Mouse (Mus musculus): ENCODE measurements at regions not wholly inside any gene's neighbourhood (a gene's known extent, or its start where the extent isn't known, plus 50 kb on each side); places are given as distances from the start of the nearest gene placed in this dataset.
A peak's percentile ranks its signal among the peaks of the same experiment; 100 is the strongest.

DNA sequence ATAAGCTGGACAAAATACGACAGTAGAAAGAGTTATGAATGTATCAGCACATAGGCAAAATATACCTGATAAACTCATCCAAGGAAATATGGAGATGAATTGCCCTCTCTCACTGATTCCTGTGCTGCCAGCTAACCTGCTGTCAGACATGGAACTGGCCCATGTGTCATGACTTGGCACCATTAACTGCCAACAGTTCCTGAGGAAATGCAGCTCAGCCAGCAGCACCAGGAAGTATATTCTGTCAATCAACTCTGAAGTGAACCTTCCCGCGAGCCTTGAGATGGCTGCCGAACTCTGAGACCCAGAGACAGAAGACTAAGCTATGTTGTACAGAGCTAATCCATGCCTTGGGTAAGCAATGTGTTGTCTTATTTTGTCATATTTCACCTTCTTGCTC, 292.4 kb downstream of the Klf6 start:
- H3K4me2 ChIP-seq = no peak overlapping the region
- H3K27me3 ChIP-seq = no peaks in the 10 kb centered on the region
- no peak overlapping the region for H3K4me3 ChIP-seq (replicated peaks)
- H3K9me3 ChIP-seq (replicated peaks) = no peaks in the 10 kb centered on the region
- no peak overlapping the region for H3K9ac ChIP-seq
- H3K27ac ChIP-seq = no peak overlapping the region
- no peaks in the 10 kb centered on the region for H3K4me1 ChIP-seq
- H3K36me3 ChIP-seq = no peaks in the 10 kb centered on the region
- WGBS = 84% methylated on average over 4 of the region's 4 CpGs
- ATAC-seq (replicated peaks; ENCODE audit: low FRiP score) = no peak

- H3K9ac ChIP-seq = no peak overlapping the region
- WGBS = 73% methylated on average over 4 of the region's 4 CpGs
- no peaks in the 10 kb centered on the region for H3K36me3 ChIP-seq
- no peaks in the 10 kb centered on the region for H3K27me3 ChIP-seq
- ATAC-seq (replicated peaks; ENCODE audit: low FRiP score) = no peak
- no peak overlapping the region for H3K27ac ChIP-seq
- H3K4me1 ChIP-seq = no peaks in the 10 kb centered on the region
- H3K9me3 ChIP-seq (replicated peaks) = no peaks in the 10 kb centered on the region
- H3K4me2 ChIP-seq = no peak overlapping the region
- H3K4me3 ChIP-seq (replicated peaks) = no peak overlapping the region
These were observed 294.9 kb downstream of the Klf6 start for GRCm38 (mm10) chr13:6156191-6156590.

- WGBS = 34% methylated on average over 3 of the region's 3 CpGs
- no peaks in the 10 kb centered on the region for H3K27me3 ChIP-seq
- no peaks in the 10 kb centered on the region for H3K9me3 ChIP-seq (replicated peaks)
- no peaks in the 10 kb centered on the region for H3K36me3 ChIP-seq
- no peak overlapping the region for H3K27ac ChIP-seq
- ATAC-seq (replicated peaks; ENCODE audit: low FRiP score) = no peak
- no peak overlapping the region for H3K4me3 ChIP-seq (replicated peaks)
- no peaks in the 10 kb centered on the region for H3K4me1 ChIP-seq
- H3K9ac ChIP-seq = no peak overlapping the region
- H3K4me2 ChIP-seq = no peak overlapping the region
These were observed 295.7 kb downstream of the Klf6 start for GRCm38 (mm10) chr13:6157029-6157428.

GRCm38 (mm10) chr13:6157946-6158345, 296.7 kb downstream of the Klf6 start:
- no peak for ATAC-seq (replicated peaks; ENCODE audit: low FRiP score)
- WGBS = 68% methylated on average over 4 of the region's 4 CpGs
- H3K4me1 ChIP-seq = no peaks in the 10 kb centered on the region
- H3K27ac ChIP-seq = no peak overlapping the region
- H3K36me3 ChIP-seq = no peaks in the 10 kb centered on the region
- H3K9me3 ChIP-seq (replicated peaks) = no peaks in the 10 kb centered on the region
- no peak overlapping the region for H3K4me2 ChIP-seq
- H3K4me3 ChIP-seq (replicated peaks) = no peak overlapping the region
- no peaks in the 10 kb centered on the region for H3K27me3 ChIP-seq
- no peak overlapping the region for H3K9ac ChIP-seq

- Histone ChIP-seq H3K4me2 (no peak overlapping the region), H3K27ac (no peak overlapping the region), H3K4me3 (replicated peaks) (no peak overlapping the region), H3K4me1 (no peaks in the 10 kb centered on the region), H3K27me3 (no peaks in the 10 kb centered on the region), H3K36me3 (no peaks in the 10 kb centered on the region), H3K9me3 (replicated peaks) (no peaks in the 10 kb centered on the region), H3K9ac (no peak overlapping the region)
- WGBS = 43% methylated on average over 2 of the region's 2 CpGs
- ATAC-seq (replicated peaks; ENCODE audit: low FRiP score) = no peak
These were observed 298.1 kb downstream of the Klf6 start for GRCm38 (mm10) chr13:6159412-6159811.

GRCm38 (mm10) chr13:6165916-6166315, 304.6 kb downstream of the Klf6 start:
- Histone ChIP-seq H3K9me3 (replicated peaks) (no peaks in the 10 kb centered on the region), H3K27me3 (no peaks in the 10 kb centered on the region), H3K4me3 (replicated peaks) (no peak overlapping the region), H3K27ac (no peak overlapping the region), H3K9ac (no peak overlapping the region), H3K4me2 (no peak overlapping the region), H3K36me3 (no peaks in the 10 kb centered on the region), H3K4me1 (no peaks in the 10 kb centered on the region)
- ATAC-seq (replicated peaks; ENCODE audit: low FRiP score) = no peak
- 91% methylated on average over 4 of the region's 4 CpGs for WGBS

DNA sequence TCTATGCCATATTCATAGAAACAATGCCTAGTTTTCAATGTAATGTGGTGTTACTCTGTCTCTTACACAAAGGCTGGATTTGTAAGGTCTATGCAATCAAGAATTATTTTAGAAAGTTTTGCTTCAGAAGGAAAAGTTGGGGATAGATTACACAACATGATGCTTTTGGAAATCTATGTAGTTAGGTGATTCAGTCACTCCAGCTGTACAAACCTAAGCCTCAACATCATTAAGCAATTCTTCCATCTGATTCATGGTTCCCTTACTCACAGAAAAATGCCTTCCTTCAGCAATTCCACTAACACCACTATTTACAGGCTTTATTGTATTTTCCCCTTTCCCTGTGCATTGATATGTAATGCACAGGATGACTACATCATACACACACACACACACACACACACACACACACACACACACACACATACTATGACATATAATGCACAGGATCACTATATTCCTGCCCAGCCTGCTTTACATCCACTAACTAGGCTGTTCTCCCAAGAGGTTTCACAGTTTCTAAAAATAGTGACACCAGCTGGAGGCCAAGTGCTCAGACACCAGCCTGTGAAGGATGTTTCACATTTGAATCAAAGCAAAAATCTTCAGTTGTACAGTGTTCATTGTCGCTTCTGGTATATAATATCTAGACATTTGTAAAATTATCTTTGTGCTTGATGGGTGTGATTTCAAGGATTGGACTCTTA, 305.9 kb downstream of the Klf6 start:
- H3K4me1 ChIP-seq = no peaks in the 10 kb centered on the region
- no peaks in the 10 kb centered on the region for H3K27me3 ChIP-seq
- H3K9me3 ChIP-seq (replicated peaks) = no peaks in the 10 kb centered on the region
- no peaks in the 10 kb centered on the region for H3K36me3 ChIP-seq
- 77% methylated on average over 1 of the region's 1 CpGs for WGBS
- no peak overlapping the region for H3K4me2 ChIP-seq
- no peak overlapping the region for H3K4me3 ChIP-seq (replicated peaks)
- H3K9ac ChIP-seq = no peak overlapping the region
- H3K27ac ChIP-seq = no peak overlapping the region
- ATAC-seq (replicated peaks; ENCODE audit: low FRiP score) = no peak

DNA sequence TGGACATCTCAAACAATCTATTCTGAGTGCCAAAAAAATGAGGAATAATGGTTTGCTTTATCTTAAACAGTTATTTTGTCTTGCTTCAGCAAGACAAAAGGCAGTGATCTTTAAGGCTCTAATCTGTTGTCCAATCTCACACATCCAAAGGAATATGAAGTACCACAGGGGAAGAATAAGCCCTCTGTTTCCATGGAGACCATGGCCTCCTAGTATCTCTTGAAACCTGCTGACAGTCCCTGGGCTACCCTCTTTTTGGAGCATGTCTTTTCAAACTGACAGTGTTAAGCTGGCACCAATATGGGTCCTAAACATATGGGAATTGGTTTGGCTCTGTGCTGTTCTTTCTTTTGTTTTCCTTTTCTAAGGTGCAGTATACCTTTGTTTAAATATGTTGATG, 311.8 kb downstream of the Klf6 start:
- H3K27me3 ChIP-seq = no peaks in the 10 kb centered on the region
- H3K9me3 ChIP-seq (replicated peaks) = no peaks in the 10 kb centered on the region
- no peak overlapping the region for H3K4me3 ChIP-seq (replicated peaks)
- no peak for ATAC-seq (replicated peaks; ENCODE audit: low FRiP score)
- no peaks in the 10 kb centered on the region for H3K4me1 ChIP-seq
- no peak overlapping the region for H3K4me2 ChIP-seq
- no peaks in the 10 kb centered on the region for H3K36me3 ChIP-seq
- H3K9ac ChIP-seq = no peak overlapping the region
- no peak overlapping the region for H3K27ac ChIP-seq

- Histone ChIP-seq H3K9ac (no peak overlapping the region), H3K4me3 (replicated peaks) (no peak overlapping the region), H3K36me3 (no peaks in the 10 kb centered on the region), H3K9me3 (replicated peaks) (no peaks in the 10 kb centered on the region), H3K4me1 (no peaks in the 10 kb centered on the region), H3K27me3 (no peaks in the 10 kb centered on the region), H3K4me2 (no peak overlapping the region), H3K27ac (no peak overlapping the region)
- ATAC-seq (replicated peaks; ENCODE audit: low FRiP score) = no peak
- 56% methylated on average over 9 of the region's 9 CpGs for WGBS
These were observed 317.2 kb downstream of the Klf6 start for GRCm38 (mm10) chr13:6178362-6179070.

DNA sequence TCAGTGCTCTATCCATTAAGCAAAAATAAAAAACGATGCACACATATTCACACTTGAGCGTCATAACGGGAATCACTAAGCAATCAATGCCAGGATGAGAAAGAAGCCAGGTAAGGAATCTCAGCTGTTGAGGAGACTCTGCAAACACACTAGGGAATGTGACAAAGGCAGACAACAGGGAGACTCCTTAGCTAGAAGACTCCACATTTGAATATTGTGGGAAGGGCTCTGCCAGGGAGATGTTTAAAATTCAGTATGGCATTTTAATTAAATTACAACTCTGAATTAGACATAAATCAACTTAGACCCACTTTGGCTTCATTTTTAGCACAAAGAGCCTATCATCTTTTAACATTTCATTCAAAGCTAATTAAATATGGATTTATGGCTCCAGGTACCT, 327.9 kb downstream of the Klf6 start:
- WGBS = 82% methylated on average over 3 of the region's 3 CpGs
- Histone ChIP-seq H3K4me1 (peaks cover 16% of the 10 kb centered on the region), H3K4me2 (no peak overlapping the region), H3K9me3 (replicated peaks) (no peaks in the 10 kb centered on the region), H3K36me3 (no peaks in the 10 kb centered on the region), H3K27me3 (no peaks in the 10 kb centered on the region), H3K4me3 (replicated peaks) (no peak overlapping the region), H3K9ac (no peak overlapping the region), H3K27ac (no peak overlapping the region)
- ATAC-seq (replicated peaks; ENCODE audit: low FRiP score) = no peak

DNA sequence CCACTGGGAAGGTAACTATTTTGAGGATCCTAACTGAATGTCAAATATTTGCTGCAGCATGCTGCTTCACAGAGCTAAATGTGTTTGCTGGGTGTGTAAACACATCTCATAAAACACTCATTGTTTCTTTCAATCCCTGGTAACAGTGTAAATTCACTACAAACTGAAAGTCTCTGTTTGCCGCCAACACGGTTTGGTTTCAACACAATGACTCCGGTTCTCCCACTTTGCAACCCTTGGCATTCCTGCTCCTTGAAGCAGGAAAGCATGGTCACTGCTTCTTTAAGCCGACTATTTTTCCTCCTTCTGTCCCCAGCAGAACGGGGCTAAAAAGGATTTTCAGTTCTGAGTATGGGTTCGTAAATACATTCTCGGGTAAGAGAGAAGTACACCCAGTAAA, 328.3 kb downstream of the Klf6 start:
- no peak overlapping the region for H3K9ac ChIP-seq
- H3K9me3 ChIP-seq (replicated peaks) = no peaks in the 10 kb centered on the region
- no peak overlapping the region for H3K27ac ChIP-seq
- H3K27me3 ChIP-seq = no peaks in the 10 kb centered on the region
- H3K36me3 ChIP-seq = no peaks in the 10 kb centered on the region
- WGBS = 54% methylated on average over 7 of the region's 7 CpGs
- no peak for ATAC-seq (replicated peaks; ENCODE audit: low FRiP score)
- no peak overlapping the region for H3K4me3 ChIP-seq (replicated peaks)
- H3K4me2 ChIP-seq = no peak overlapping the region
- H3K4me1 ChIP-seq = peaks cover 16% of the 10 kb centered on the region

DNA sequence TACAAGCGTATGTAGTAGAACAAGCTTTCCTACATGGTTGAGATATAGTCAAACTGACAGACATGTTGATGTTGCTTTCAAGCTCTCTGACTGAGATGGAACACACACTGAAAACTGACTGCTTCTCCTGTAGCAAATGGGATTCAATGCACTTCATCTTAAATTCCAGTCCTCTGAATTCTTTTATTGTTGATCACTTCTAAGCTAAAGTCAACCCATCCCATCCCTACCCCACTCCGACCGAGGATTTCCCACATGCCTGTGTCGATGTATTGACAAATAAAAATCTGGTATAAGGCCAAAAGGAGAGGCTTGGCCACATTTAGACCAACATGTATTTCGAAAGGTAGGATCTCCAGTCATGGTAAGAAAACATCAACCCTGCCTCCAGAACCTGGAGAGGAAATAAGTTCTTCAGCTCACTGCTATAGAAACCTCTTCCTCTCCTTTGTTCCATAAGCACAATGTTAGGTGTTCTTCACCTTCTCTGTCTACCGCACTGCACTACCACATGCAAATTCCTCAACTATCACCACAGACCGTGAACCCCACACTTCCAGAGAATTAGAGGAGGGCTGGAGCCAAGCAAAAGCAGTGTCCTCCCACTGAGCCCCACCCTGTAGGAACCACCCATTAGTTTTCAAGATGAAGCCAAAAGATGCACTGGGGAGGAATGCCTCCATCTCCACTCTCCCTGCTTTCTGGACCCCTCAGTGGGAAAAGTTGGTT, 330.1 kb downstream of the Klf6 start:
- Histone ChIP-seq H3K27me3 (no peaks in the 10 kb centered on the region), H3K36me3 (no peaks in the 10 kb centered on the region), H3K4me1 (peaks cover 16% of the 10 kb centered on the region), H3K9me3 (replicated peaks) (no peaks in the 10 kb centered on the region), H3K9ac (no peak overlapping the region), H3K4me3 (replicated peaks) (no peak overlapping the region), H3K27ac (peak overlapping the region; percentile 23; the same call in 1 of the 2 replicates), H3K4me2 (no peak overlapping the region)
- ATAC-seq (replicated peaks; ENCODE audit: low FRiP score) = no peak
- WGBS = 86% methylated on average over 7 of the region's 7 CpGs
